Comparison of ENCODE assay signal across 8 mouse cellular contexts in the genomic region with DNA sequence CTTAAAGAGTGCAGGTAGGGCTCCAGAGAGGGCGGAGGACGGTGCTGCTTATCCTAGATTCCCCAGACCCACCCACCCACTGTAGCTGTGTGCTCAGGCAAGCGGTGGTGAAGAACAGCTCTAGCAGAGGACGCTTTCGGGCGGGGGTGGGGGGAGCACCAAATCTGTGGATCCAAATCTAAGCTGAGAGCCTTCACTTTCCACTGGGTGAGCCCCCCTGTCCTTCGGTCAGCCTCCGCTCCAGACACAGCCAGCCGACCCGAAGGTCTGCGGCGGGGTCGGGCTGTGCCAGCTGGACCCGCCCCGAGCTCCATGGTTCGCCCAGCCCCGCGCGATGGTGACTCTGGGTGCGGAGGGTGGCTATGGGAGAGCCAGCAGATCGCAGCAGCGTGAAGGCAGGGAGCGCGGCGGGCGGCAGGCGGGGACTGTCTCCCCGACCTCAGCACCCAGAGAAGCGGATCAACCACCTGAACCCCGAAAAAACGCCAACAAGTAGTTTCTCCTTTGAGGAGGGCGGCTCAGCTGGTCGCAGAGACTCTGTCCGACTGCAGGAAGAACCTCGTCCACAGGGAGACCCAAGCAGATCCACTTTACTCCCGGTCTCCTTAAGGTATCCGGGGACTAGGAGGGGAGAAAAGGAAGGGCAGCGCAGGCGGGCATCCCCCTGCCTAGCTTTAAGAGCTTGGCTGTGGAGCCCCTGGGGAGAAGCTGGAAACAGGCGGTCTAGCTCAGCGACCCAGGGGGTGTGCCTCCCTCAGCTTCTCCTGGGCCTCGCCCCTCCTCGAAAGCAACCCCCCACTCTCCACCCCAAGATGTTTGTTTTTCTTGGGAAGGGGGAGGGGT. TPM values are rescaled to one million over a fixed set of nuclear protein-coding genes. Genes with fewer than 3 reads are reported as not detected.
DNase-seq lines count a peak whose midpoint lies in the region; ATAC-seq and TF ChIP-seq lines count a peak whose summit lies in the region.

No protein-coding gene starts in this region.

- no peaks in the 10 kb centered on the region for H3K36me3 ChIP-seq in forebrain, embryonic 13.5 days (ENCODE audit: poor library complexity, severe bottlenecking)
- H3K36me3 ChIP-seq in liver, embryonic 15.5 days (replicated peaks) = no peaks in the 10 kb centered on the region

- H3K4me3 ChIP-seq in gastrocnemius, adult 2 months = peak overlapping the region; percentile 66
- peak overlapping the region; percentile 57 for H3K4me3 ChIP-seq in forebrain, embryonic 13.5 days
- H3K4me3 ChIP-seq in liver, embryonic 15.5 days (replicated peaks) = peak overlapping the region; percentile 29

- TF ChIP-seq CTCF in gastrocnemius, adult 2 months (IDR thresholded peaks at IDR 0.05) = no peak

- H3K4me2 ChIP-seq in forebrain, embryonic 13.5 days = peak overlapping the region; percentile 96
- peak overlapping the region; percentile 55 for H3K4me2 ChIP-seq in liver, embryonic 15.5 days

- no peaks in the 10 kb centered on the region for H3K9me3 ChIP-seq in forebrain, embryonic 13.5 days (replicated peaks)
- no peaks in the 10 kb centered on the region for H3K9me3 ChIP-seq in liver, embryonic 15.5 days (replicated peaks)

- 2% methylated on average over 39 of the region's 43 CpGs for WGBS in forebrain, embryonic 13.5 days
- WGBS in liver, embryonic 15.5 days (ENCODE audit: insufficient replicate concordance) = 1% methylated on average over 43 of the region's 43 CpGs

- H3K27me3 ChIP-seq in forebrain, embryonic 13.5 days = peaks cover 42% of the 10 kb centered on the region
- peaks cover 47% of the 10 kb centered on the region for H3K27me3 ChIP-seq in liver, embryonic 15.5 days

- H3K4me1 ChIP-seq in forebrain, embryonic 13.5 days = peaks cover 19% of the 10 kb centered on the region
- no peaks in the 10 kb centered on the region for H3K4me1 ChIP-seq in liver, embryonic 15.5 days (replicated peaks)

- H3K9ac ChIP-seq in forebrain, embryonic 13.5 days = peak overlapping the region; percentile 74
- no peak overlapping the region for H3K9ac ChIP-seq in liver, embryonic 15.5 days

- H3K27ac ChIP-seq in gastrocnemius, adult 2 months = peak overlapping the region; percentile 20; the same call in 1 of the 2 replicates
- no peak overlapping the region for H3K27ac ChIP-seq in forebrain, embryonic 13.5 days
- no peak overlapping the region for H3K27ac ChIP-seq in liver, embryonic 15.5 days (replicated peaks)

- ATAC-seq in forebrain, embryonic 13.5 days = peak; percentile 78
- ATAC-seq in liver, embryonic 15.5 days (ENCODE audit: insufficient read depth) = no peak

- peak; percentile 27 for DNase-seq in gastrocnemius, adult 2 months
- no peak for DNase-seq in gastrocnemius, adult 18-20 months (ENCODE audit: low spot score)
- DNase-seq in ZHBTc4 (ENCODE audit: low read depth, low spot score) = peak; percentile 54
- peak; percentile 25 for DNase-seq in kidney, adult 18-20 months
- DNase-seq in retina, postnatal 1 day = peak; percentile 68
- no peak for DNase-seq in spleen, postnatal 36 days (ENCODE audit: low spot score in 2 of 2)

- intact Hi-C loops in gastrocnemius, adult 2 months (cut with DNase I) = no loop called here

RNA-seq across cellular contexts. Expression of gene Kcnc2, which starts 0.8 kb away (rescaled TPM):
- under 1 TPM; 0.13 to 0.28 TPM for total RNA-seq in gastrocnemius, adult 2 months (2021)
- under 1 TPM; 0.11 to 0.36 TPM for total RNA-seq in gastrocnemius, adult 18-20 months (2021)
- 1.9 and 2.3 TPM in 2 replicates for polyA plus RNA-seq in forebrain, embryonic 13.5 days (2015; fragmentation: Nextera tagmentation; extraction: Ambion mirVana)
- not detected in 2 replicates for polyA plus RNA-seq in liver, embryonic 15.5 days (2015; fragmentation: Nextera tagmentation; extraction: Ambion mirVana)

Comparison
In these comparisons a context has a peak if more than half of its experiments do, and no peak if none do; other contexts are left out.
1. DNase-seq: peak in gastrocnemius, adult 2 months (single experiment), ZHBTc4 (single experiment), kidney, adult 18-20 months (single experiment) and retina, postnatal 1 day (single experiment); none in gastrocnemius, adult 18-20 months (single experiment) and spleen, postnatal 36 days (0 of 2).
2. Peak in every context shown above with its lines, with median percentiles within 50 percentile points of each other: H3K4me3 ChIP-seq.